Mouse (Mus musculus) embryonic fibroblast, embryonic 13.5 days (primary cell): ENCODE measurements around the gene H2-M10.3.

ENCODE experiments used
- CTCF ChIP-seq: IDR thresholded peaks from 2 replicates; pipeline ENCODE4 v1.5.1; 2011; ENCODE audit warnings: mild to moderate bottlenecking, control low read depth, low read length, moderate library complexity, borderline replicate concordance; ENCODE audit not compliant: insufficient read depth
- POLR2A ChIP-seq: IDR thresholded peaks from 2 replicates; pipeline ENCODE4 v1.6.1; 2011; ENCODE audit warnings: low read depth, mild to moderate bottlenecking, control low read depth, low read length, moderate library complexity

DNA sequence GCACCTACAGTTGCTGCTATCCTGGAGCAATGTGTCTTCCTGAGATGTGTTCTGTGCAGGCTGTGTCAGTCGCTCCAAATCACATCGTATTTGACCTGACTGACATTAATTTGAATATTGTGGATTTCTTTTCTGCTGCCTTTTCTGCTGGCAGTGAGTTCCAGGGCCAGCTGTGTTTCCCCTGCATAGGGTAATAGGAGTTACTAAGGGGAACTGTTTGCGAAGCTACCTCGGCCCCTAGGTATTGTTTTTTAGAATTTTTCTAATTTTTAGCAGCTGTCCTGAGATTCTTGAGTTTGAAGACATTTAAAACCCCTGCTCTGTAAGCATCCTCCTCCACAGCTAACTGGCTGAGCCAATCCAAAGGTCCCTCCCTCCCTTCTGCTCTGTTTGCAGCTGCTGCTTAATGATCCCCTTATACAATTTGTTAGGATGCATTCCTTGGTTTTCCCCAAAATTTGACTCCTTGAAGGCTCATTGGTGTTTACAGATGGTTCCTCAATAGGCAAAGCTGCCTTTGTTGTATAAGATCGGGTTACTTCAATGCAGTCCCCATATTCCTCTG, 52.4 kb downstream of the H2-M10.3 start:
- TF ChIP-seq POLR2A (no peak), CTCF (no peak)
